Mouse (Mus musculus): ENCODE measurements around the gene Gm7137.
"Not testable (repeated sequence)": the region's sequence is repeated elsewhere in the genome, so short reads cannot be mapped to it uniquely, and the experiment has no call there.

Gm7137 gene

DNA sequence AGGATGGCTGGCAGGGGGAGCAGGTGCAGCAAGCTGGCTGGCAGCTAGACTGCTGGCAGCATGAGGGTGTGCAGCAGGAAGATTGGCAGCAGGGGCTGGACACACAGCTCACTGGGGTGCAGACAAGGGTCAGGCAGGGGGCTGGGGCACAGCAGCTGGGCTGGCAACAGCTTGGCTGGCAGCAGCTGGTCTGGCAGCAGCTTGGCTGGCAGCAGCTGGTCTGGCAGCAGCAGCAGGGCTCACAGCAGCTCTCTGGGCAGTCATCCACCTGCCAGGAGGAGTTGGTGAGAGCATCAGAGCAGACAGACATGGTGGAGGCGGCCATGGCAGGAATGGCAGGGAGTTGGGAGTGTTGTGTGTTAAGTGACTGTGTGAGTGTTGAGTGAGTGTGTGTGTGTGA is at the start of gene Gm7137:
Gene Gm7137 (minus strand): TSS at position 325 of the 400 bp plus-strand sequence.
- in situ Hi-C loops (cut with MboI; ENCODE audit: unreplicated experiment in 2 of 2) = not testable (repeated sequence)

DNA sequence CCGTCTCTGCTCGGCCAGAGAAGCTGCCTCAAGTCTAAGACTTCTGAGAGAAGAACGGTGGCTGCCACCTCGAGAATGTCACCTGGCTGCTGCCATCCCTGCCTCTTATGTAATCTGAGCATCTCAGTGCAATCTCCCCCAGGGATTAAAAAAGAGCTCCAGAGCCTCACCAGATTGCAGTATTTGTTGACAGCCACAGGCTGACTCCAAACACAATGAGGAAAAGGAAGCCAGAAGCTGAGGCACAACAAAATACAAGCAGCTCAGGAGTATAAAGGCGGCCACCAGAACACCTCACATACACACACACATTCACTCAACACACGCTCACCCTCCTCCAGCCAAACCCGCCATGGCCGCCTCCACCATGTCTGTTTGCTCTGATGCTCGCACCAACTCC is 47.6 kb upstream of the Gm7137 start, which contains the start of gene Krtap10-10:
Gene Krtap10-10 (plus strand): TSS at position 301 of the 400 bp plus-strand sequence.
- in situ Hi-C loops (cut with MboI; ENCODE audit: unreplicated experiment in 2 of 2) = no loop called here

DNA sequence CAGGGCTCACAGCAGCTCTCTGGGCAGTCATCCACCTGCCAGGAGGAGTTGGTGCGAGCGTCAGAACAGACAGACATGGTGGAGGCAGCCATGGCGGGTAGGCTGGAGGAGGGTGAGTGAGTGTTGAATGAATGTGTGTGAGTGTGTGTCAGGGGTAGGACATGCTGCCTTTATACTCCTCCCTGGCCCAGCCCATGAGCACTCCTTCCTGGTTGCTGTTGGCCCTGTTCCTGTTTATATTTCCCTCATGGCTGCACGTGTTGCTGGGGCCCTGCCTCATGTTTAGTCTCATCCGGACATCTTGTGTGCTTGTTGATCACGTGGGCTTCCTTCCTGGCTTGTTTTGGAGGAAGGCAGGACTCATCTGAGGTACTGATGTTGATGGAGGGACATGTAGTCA is 39.0 kb upstream of the Gm7137 start, which contains the start of gene Krtap10-4:
Gene Krtap10-4 (minus strand): TSS at position 145 of the 400 bp plus-strand sequence.
- in situ Hi-C loops (cut with MboI; ENCODE audit: unreplicated experiment in 2 of 2) = no loop called here

GRCm38 (mm10) chr10:77819203-77819602 is 31.2 kb upstream of the Gm7137 start:
- in situ Hi-C loops (cut with MboI; ENCODE audit: unreplicated experiment in 2 of 2) = no loop called here

- in situ Hi-C loops (cut with MboI; ENCODE audit: unreplicated experiment in 2 of 2) = no loop called here
Measured at GRCm38 (mm10) chr10:77818523-77818922, 30.5 kb upstream of the Gm7137 start.

DNA sequence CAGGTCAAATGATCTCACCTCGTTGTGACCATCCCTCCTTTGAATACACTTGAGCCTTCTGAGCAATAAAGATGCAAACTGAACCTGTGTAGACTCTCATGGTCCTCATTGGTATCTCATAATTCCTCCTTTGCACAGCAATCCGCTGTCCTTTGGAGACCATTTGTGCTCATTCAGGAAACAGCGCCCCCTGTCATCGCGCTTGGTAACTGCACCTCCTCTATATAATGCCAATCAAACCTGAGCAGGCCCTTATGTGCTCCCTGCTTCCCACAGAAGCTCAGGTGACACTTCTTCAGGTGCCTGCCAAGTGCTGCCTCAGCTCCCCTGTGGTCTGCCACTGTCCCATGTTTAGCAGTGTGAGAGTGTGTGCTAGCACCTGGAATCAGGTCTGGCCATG is 27.5 kb upstream of the Gm7137 start:
- in situ Hi-C loops (cut with MboI; ENCODE audit: unreplicated experiment in 2 of 2) = no loop called here

DNA sequence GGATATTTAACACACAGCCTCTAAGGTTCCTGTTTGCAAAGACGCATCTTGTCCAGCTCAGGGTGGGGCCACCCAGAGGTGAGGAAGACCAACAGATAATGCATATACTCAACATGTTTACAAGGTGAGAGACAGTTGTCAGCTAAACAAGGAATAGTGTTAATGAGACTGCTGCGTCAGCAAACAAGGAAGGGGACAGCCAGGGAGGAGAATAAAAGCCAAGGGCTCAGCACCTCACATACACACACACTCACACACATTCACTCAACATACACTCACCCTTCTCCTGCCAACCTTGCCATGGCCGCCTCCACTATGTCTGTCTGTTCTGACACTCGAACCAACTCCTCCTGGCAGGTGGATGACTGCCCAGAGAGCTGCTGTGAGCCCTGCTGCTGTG is 26.4 kb upstream of the Gm7137 start, which contains the start of gene Gm2696:
Gene Gm2696 (plus strand): TSS at position 301 of the 400 bp plus-strand sequence.
- in situ Hi-C loops (cut with MboI; ENCODE audit: unreplicated experiment in 2 of 2) = no loop called here

- in situ Hi-C loops (cut with MboI; ENCODE audit: unreplicated experiment in 2 of 2) = no loop called here
Measured at GRCm38 (mm10) chr10:77811743-77812142, 23.7 kb upstream of the Gm7137 start, which contains the start of gene Gm9507. Gene Gm9507, minus strand, starts transcription at chr10:77811843.

- in situ Hi-C loops (cut with MboI; ENCODE audit: unreplicated experiment in 2 of 2) = no loop called here
Measured at GRCm38 (mm10) chr10:77804095-77804494, 16.1 kb upstream of the Gm7137 start.

DNA sequence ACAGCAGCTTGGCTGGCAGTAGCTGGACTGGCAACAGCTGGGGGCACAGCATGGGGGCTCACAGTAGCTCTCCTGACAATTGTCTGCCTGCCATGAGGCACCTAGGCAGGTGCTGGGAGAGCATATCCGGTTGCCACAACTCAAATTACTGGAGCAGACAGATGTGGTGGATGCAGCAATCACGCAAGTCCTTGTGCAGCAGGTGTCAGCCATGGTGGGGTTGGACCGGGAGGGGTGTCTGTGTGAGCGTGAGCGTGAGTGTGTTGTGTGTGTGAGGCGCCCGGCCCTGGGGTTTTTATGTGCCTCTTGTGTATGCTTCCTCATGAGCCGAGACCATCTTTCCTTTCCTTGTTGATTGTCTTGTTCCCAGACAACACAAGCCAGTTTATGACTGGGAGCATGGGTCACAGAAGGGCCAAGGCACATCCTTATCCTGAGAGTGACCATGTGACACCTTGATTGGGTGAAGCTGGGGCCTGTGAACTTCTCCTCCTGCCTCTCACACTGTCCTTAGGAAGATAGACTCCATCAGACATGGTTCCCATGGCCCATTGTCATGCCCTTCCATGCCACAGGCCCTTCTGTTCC is 11.0 kb upstream of the Gm7137 start, which contains the start of gene Gm19668:
Gene Gm19668 (minus strand): TSS at position 213 of the 588 bp plus-strand sequence.
- in situ Hi-C loops (cut with MboI; ENCODE audit: unreplicated experiment in 2 of 2) = no loop called here

DNA sequence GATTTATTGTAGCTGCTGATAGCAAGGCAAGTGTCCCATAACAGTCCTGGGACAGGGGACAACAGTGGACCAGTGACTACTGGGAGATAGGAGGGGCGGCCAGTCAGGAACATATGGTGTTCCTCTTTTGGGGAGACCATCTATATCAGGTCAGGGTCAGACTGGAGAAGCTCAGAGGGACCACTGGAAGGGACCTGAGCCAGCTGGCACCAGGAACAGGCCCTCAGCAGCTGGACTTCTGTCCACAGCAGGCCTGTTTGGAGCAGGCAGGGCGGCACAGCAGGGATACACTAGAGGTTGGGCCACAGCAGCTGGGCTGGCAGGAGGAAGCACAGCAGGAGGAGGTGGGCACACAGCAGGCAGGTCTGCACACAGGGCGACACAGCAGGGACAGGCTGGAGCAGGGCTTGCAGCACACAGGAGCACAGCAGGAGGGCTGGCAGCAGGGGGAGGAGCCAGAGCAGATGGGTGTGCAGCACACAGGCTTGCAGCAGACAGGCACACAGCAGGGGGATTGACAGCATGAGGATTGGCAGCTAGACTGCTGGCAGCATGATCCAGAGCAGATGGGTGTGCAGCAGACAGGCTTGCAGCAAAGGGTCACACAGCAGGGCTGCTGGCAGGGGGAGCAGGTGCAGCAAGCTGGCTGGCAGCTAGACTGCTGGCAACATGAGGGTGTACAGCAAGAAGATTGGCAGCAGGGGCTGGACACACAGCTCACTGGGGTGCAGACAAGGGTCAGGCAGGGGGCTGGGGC is 10.3 kb upstream of the Gm7137 start:
- in situ Hi-C loops (cut with MboI; ENCODE audit: unreplicated experiment in 2 of 2) = not testable (repeated sequence)

DNA sequence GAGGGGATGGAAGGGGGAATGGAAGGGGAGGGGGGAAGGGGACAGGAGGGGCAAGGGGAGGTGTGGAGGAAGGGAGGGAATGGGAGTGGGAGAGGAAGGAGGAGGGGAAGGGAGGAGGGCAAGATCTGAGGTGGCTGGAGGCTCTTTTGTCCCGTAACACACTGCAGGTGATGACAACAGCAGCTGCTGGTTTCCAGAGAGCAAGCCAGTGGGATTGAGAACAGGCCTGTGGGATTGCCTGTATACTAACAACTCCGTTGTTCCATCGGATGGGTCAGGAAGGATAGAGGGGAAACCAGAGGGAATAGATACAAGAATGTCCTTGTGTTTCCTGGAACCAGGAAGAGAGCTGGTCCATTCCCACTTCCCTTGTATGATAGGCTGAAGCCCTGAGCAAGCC is 9.7 kb upstream of the Gm7137 start:
- in situ Hi-C loops (cut with MboI; ENCODE audit: unreplicated experiment in 2 of 2) = no loop called here

DNA sequence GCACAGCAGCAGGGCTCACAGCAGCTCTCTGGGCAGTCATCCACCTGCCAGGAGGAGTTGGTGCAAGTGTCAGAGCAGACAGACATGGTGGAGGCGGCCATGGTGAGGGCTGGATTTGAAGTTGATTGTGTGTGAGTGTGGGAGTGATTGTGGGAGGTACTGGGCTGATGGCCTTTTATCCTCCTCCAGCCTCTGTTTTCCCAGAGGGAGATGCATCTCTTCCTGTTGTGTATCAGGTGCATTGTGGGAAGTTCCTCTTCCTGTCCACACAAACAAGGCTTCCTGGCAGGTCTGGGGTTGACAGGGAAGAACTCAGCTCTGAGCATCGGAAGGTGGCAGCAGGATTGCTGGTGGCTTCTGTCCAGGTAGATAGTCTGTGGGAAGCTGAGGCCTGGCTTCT is 7.0 kb upstream of the Gm7137 start, which contains the start of gene Gm9639:
Gene Gm9639 (minus strand): TSS at position 101 of the 400 bp plus-strand sequence.
- in situ Hi-C loops (cut with MboI; ENCODE audit: unreplicated experiment in 2 of 2) = no loop called here

DNA sequence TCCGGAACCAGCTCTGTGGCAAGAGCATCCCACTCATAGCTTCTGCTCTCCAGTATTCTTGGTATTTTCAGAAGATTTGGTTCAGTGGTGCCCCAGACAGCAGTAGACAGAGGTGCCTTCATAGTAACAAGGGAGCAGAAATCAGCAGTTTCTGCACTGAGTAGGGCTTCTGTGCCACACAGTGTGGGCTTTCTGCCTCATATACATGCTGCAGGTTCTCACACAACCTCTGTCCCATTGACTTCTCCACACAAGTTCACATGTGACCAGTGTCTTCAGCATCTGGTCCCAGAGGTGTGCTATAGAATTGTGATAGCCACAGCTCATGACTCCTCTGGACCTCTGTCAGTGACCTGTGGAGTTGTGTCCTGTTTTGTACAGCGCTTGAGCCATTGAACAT is 621 bp upstream of the Gm7137 start:
- in situ Hi-C loops (cut with MboI; ENCODE audit: unreplicated experiment in 2 of 2) = no loop called here

DNA sequence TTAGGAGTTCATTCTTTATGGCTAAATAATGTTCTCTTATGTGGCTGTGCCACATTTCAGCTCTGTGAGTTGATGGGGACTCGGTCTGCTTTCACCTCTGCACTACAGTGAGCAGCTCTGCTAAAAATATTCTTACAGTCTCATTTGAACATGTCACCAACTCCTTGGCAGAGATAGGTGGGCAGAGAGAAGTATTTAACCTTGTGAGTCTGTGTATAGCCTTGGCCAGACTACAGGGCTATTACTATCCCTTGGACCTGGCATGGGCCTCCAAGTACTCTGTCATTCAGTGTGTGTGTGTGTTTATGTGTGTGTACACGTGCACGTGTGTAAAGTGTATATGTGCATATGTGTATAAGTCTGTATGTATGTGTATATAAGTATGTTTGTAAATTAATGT is 4.6 kb downstream of the Gm7137 start:
- in situ Hi-C loops (cut with MboI; ENCODE audit: unreplicated experiment in 2 of 2) = not testable (repeated sequence)

GRCm38 (mm10) chr10:77782442-77782841 is 5.6 kb downstream of the Gm7137 start, which contains the start of gene Gm3250:
Gene Gm3250, minus strand, starts transcription at chr10:77782542.
- in situ Hi-C loops (cut with MboI; ENCODE audit: unreplicated experiment in 2 of 2) = not testable (repeated sequence)

- in situ Hi-C loops (cut with MboI; ENCODE audit: unreplicated experiment in 2 of 2) = not testable (repeated sequence)
Measured at GRCm38 (mm10) chr10:77776844-77777243, 11.2 kb downstream of the Gm7137 start, which contains the start of gene Gm7138. Gene Gm7138, minus strand, starts transcription at chr10:77776944.

DNA sequence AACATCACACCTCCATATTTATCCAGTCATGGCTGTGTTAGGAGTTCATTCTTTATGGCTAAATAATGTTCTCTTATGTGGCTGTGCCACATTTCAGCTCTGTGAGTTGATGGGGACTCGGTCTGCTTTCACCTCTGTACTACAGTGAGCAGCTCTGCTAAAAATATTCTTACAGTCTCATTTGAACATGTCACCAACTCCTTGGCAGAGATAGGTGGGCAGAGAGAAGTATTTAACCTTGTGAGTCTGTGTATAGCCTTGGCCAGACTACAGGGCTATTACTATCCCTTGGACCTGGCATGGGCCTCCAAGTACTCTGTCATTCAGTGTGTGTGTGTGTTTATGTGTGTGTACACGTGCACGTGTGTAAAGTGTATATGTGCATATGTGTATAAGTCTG is 15.9 kb downstream of the Gm7137 start:
- in situ Hi-C loops (cut with MboI; ENCODE audit: unreplicated experiment in 2 of 2) = not testable (repeated sequence)

GRCm38 (mm10) chr10:77771225-77771624 is 16.8 kb downstream of the Gm7137 start, which contains the start of gene Gm3238:
Gene Gm3238, minus strand, starts transcription at chr10:77771325.
- in situ Hi-C loops (cut with MboI; ENCODE audit: unreplicated experiment in 2 of 2) = not testable (repeated sequence)

- in situ Hi-C loops (cut with MboI; ENCODE audit: unreplicated experiment in 2 of 2) = no loop called here
Measured at GRCm38 (mm10) chr10:77769727-77770126, 18.3 kb downstream of the Gm7137 start.

DNA sequence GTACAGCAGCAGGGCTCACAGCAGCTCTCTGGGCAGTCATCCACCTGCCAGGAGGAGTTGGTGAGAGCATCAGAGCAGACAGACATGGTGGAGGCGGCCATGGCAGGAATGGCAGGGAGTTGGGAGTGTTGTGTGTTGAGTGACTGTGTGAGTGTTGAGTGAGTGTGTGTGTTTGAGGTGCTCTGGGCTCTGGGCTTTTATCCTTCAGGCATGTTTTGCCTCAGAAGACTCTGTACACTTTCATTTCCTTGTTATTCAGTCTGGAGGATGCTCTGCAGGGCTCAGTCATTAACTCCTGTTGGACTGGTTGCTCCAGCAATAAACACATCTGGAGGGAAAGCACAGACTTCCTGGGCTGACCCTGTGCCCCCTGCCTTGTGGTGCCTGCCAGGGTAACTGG is 28.4 kb downstream of the Gm7137 start, which contains the start of gene Gm3233:
Gene Gm3233 (minus strand): TSS at position 101 of the 400 bp plus-strand sequence.
- in situ Hi-C loops (cut with MboI; ENCODE audit: unreplicated experiment in 2 of 2) = loop anchor here in 1 of 2 experiments (10.0 kb wide), 1 partner anchor 245 kb away; the partner anchor contains the start of gene Fam207a

Measured in v-Abl transformed pro-B cells (cell line).